Mouse (Mus musculus) heart, adult 2 months (tissue): ENCODE results near the gene Polr3b.

ENCODE experiments used
- CTCF ChIP-seq: fragments of 200-600 bp; IDR thresholded peaks from 2 replicates; pipeline ENCODE4 v1.8.1; 2022; ENCODE audit warnings: antibody characterized with exemption, mild to moderate bottlenecking, moderate library complexity
- EP300 ChIP-seq: fragments of 200-500 bp; IDR thresholded peaks from 2 replicates; pipeline ENCODE4 v1.6.1; 2011; ENCODE audit warnings: low read depth, low read length, control low read depth; ENCODE audit not compliant: insufficient read depth
- POLR2A ChIP-seq: fragments of 200-500 bp; IDR thresholded peaks from 2 replicates; pipeline ENCODE4 v1.6.1; 2011; ENCODE audit warnings: mild to moderate bottlenecking, low read depth, low read length, control low read depth; ENCODE audit not compliant: insufficient read depth

GRCm38 (mm10) chr10:84700236-84700987, 78.3 kb downstream of the Polr3b start:
- TF ChIP-seq CTCF (no peak), POLR2A (no peak), EP300 (no peak)
